Comparison of ENCODE assay signal across 29 mouse cellular contexts in genomic region chr19:53122641-53123241, GRCm38 (mm10). TPM values are rescaled to one million over a fixed set of nuclear protein-coding genes. Genes with fewer than 3 reads are reported as not detected.
A peak's percentile ranks its signal among the peaks of the same experiment; 100 is the strongest.
DNase-seq lines count a peak whose midpoint lies in the region; ATAC-seq lines count a peak whose summit lies in the region.
"Had no signal": no experiment of that assay in that cellular context is flagged by ENCODE, and none has a peak within 500 bp of the region (broad histone marks: within the 10 kb centered on the region; RNA-seq: fewer than 3 reads in every experiment).

No protein-coding gene starts in this region.

- intact Hi-C loops in heart, postnatal 10 days (cut with DNase I) = no loop called here
- intact Hi-C loops in heart, postnatal 36 days (cut with DNase I) = no loop called here

- no peak for ATAC-seq in heart, embryonic 16.5 days (replicated peaks; ENCODE audit: extremely low read depth, insufficient read depth, low FRiP score)
- no peak for ATAC-seq in kidney, embryonic 15.5 days (replicated peaks; ENCODE audit: low FRiP score)
- ATAC-seq in erythroblast, adult 5-6 weeks (replicated peaks; ENCODE audit: low FRiP score, poor library complexity, severe bottlenecking) = no peak
- ATAC-seq: forebrain, embryonic 13.5 days; hindbrain, postnatal 0 days; intestine, postnatal 0 days; lung, postnatal 0 days; midbrain, embryonic 13.5 days; Patski had no signal

- 41% methylated on average over 6 of the region's 6 CpGs for WGBS in heart, embryonic 16.5 days
- WGBS in kidney, embryonic 15.5 days = 63% methylated on average over 6 of the region's 6 CpGs

- H3K9ac ChIP-seq in heart, embryonic 16.5 days (ENCODE audit: low read length) = no peak overlapping the region; the same call in 1 of the 2 replicates
- H3K9ac ChIP-seq in kidney, embryonic 15.5 days = no peak overlapping the region
- H3K9ac ChIP-seq: embryonic facial prominence, embryonic 15.5 days; forebrain, embryonic 13.5 days; heart, embryonic 15.5 days; hindbrain, embryonic 12.5 days; limb, embryonic 13.5 days; midbrain, embryonic 13.5 days had no signal

- no peaks in the 10 kb centered on the region for H3K9me3 ChIP-seq in heart, embryonic 16.5 days (replicated peaks; ENCODE audit: control insufficient read depth, low read length)
- no peaks in the 10 kb centered on the region for H3K9me3 ChIP-seq in kidney, embryonic 15.5 days (replicated peaks)
- H3K9me3 ChIP-seq: embryonic facial prominence, embryonic 10.5 days; embryonic facial prominence, embryonic 15.5 days; forebrain, embryonic 13.5 days; heart, embryonic 15.5 days; hindbrain, embryonic 12.5 days; limb, embryonic 13.5 days; midbrain, embryonic 13.5 days had no signal

- DNase-seq in heart, adult 11 months = peak; percentile 80
- DNase-seq in heart, postnatal 10 days = no peak
- no peak for DNase-seq in heart, postnatal 36 days
- no peak for DNase-seq in kidney, adult 18-20 months
- DNase-seq in 416B (ENCODE audit: low read depth) = peak; percentile 41
- DNase-seq: adrenal gland, postnatal 10 days; cerebellum, adult 8-10 months; cerebellum, postnatal 25 days; gastrocnemius, postnatal 14 days; layer of hippocampus, adult 9-11 months; lung, postnatal 4 days; thymus, postnatal 4 days had no signal

- no peaks in the 10 kb centered on the region for H3K36me3 ChIP-seq in heart, embryonic 16.5 days (ENCODE audit: control insufficient read depth, insufficient read depth)
- H3K36me3 ChIP-seq in kidney, embryonic 15.5 days = no peaks in the 10 kb centered on the region
- H3K36me3 ChIP-seq: embryonic facial prominence, embryonic 10.5 days; embryonic facial prominence, embryonic 15.5 days; G1E; heart, embryonic 15.5 days; hindbrain, embryonic 12.5 days; limb, embryonic 13.5 days; midbrain, embryonic 13.5 days had no signal

- H3K4me1 ChIP-seq in heart, embryonic 16.5 days (ENCODE audit: control insufficient read depth, insufficient read depth, low read length) = peaks cover 19% of the 10 kb centered on the region
- H3K4me1 ChIP-seq in kidney, embryonic 15.5 days = peaks cover 11% of the 10 kb centered on the region
- H3K4me1 ChIP-seq: forebrain, embryonic 13.5 days; hindbrain, embryonic 12.5 days; midbrain, embryonic 13.5 days had no signal

- H3K4me2 ChIP-seq in heart, embryonic 16.5 days (ENCODE audit: low read depth, low read length) = no peak overlapping the region
- no peak overlapping the region for H3K4me2 ChIP-seq in kidney, embryonic 15.5 days
- H3K4me2 ChIP-seq: embryonic facial prominence, embryonic 15.5 days; forebrain, embryonic 13.5 days; heart, embryonic 15.5 days; hindbrain, embryonic 12.5 days; limb, embryonic 13.5 days; liver, embryonic 11.5 days; midbrain, embryonic 13.5 days had no signal

- peak overlapping the region; percentile 40; the same call in 1 of the 2 replicates for H3K27ac ChIP-seq in heart, embryonic 16.5 days (ENCODE audit: low read length)
- H3K27ac ChIP-seq in kidney, embryonic 15.5 days = peak overlapping the region; percentile 45
- H3K27ac ChIP-seq: embryonic facial prominence, embryonic 10.5 days; embryonic facial prominence, embryonic 15.5 days; forebrain, embryonic 13.5 days; hindbrain, embryonic 12.5 days; hindbrain, postnatal 0 days; limb, embryonic 13.5 days; midbrain, embryonic 13.5 days had no signal

- no peak overlapping the region for H3K4me3 ChIP-seq in heart, embryonic 16.5 days (ENCODE audit: low read length)
- H3K4me3 ChIP-seq in kidney, embryonic 15.5 days (replicated peaks) = no peak overlapping the region
- H3K4me3 ChIP-seq: embryonic facial prominence, embryonic 10.5 days; embryonic facial prominence, embryonic 15.5 days; forebrain, embryonic 13.5 days; heart, embryonic 15.5 days; hindbrain, embryonic 12.5 days; limb, embryonic 13.5 days; megakaryocyte, embryonic 14.5 days; midbrain, embryonic 13.5 days had no signal

- H3K27me3 ChIP-seq in heart, embryonic 16.5 days (ENCODE audit: control insufficient read depth, insufficient read depth, low read length) = no peaks in the 10 kb centered on the region
- no peaks in the 10 kb centered on the region for H3K27me3 ChIP-seq in kidney, embryonic 15.5 days
- H3K27me3 ChIP-seq: embryonic facial prominence, embryonic 15.5 days; forebrain, embryonic 13.5 days; heart, embryonic 15.5 days; hindbrain, embryonic 12.5 days; limb, embryonic 13.5 days; midbrain, embryonic 13.5 days had no signal

RNA-seq across cellular contexts. Expression of gene Add3, which starts 17.5 kb away (rescaled TPM):
- total RNA-seq in heart, postnatal 10 days (2021) = 10 to 100 TPM; 79.2 to 83.7 TPM
- polyA plus RNA-seq in heart, embryonic 16.5 days (2015; fragmentation: Nextera tagmentation; extraction: Ambion mirVana) = 107 and 109 TPM in 2 replicates
- 10 to 100 TPM; 45.2 to 48.6 TPM for total RNA-seq in heart, postnatal 36 days (2021)
- 80.1 and 85.6 TPM in 2 replicates for polyA plus RNA-seq in kidney, embryonic 15.5 days (2015; fragmentation: Nextera tagmentation; extraction: Ambion mirVana)
- total RNA-seq in erythroblast, adult 5-6 weeks (2015; ENCODE audit: low replicate concordance) = 38.0 and 46.8 TPM in 2 replicates
- 35.1 and 35.5 TPM in 2 replicates for total RNA-seq in erythroblast, adult 5-6 weeks (2017; ENCODE audit: low replicate concordance)

Comparison
In these comparisons a context has a peak if more than half of its experiments do, and no peak if none do; other contexts are left out.
1. DNase-seq: peak in heart, adult 11 months (single experiment) and 416B (single experiment); none in heart, postnatal 10 days (0 of 2), heart, postnatal 36 days (0 of 2) and kidney, adult 18-20 months (single experiment).